Mouse (Mus musculus): ENCODE results near the gene Zbtb3. TPM values are rescaled to one million over a fixed set of nuclear protein-coding genes. Genes with fewer than 3 reads are reported as not detected.

Zbtb3 gene
- polyA plus RNA-seq, 1 experiment from 2014 or later: 3.5 TPM

Other genes starting within 250 kb of the Zbtb3 start
- gene Slc22a8, start 211.3 kb upstream of the Zbtb3 start, polyA plus RNA-seq (2015; fragmentation: Nextera tagmentation; extraction: Ambion mirVana): 0.04 and 0.11 TPM in 2 replicates
- gene Slc22a6, start 184.5 kb upstream of the Zbtb3 start, polyA plus RNA-seq (2015; fragmentation: Nextera tagmentation; extraction: Ambion mirVana): not detected in 2 replicates
- gene Chrm1, start 138.8 kb upstream of the Zbtb3 start, polyA plus RNA-seq (2015; fragmentation: Nextera tagmentation; extraction: Ambion mirVana): 0.09 TPM in 2 replicates
- gene Slc3a2, start 79.2 kb upstream of the Zbtb3 start, polyA plus RNA-seq (2015; fragmentation: Nextera tagmentation; extraction: Ambion mirVana): 66.4 and 68.8 TPM in 2 replicates
- gene Wdr74, start 66.7 kb upstream of the Zbtb3 start, polyA plus RNA-seq (2015; fragmentation: Nextera tagmentation; extraction: Ambion mirVana): 53.5 and 54.9 TPM in 2 replicates
- 0.63 and 0.74 TPM in 2 replicates for gene 1700092M07Rik, start 61.8 kb upstream of the Zbtb3 start, polyA plus RNA-seq (2015; fragmentation: Nextera tagmentation; extraction: Ambion mirVana)
- 91.5 and 91.7 TPM in 2 replicates for gene Stx5a, start 61.1 kb upstream of the Zbtb3 start, polyA plus RNA-seq (2015; fragmentation: Nextera tagmentation; extraction: Ambion mirVana)
- 134 and 145 TPM in 2 replicates for gene Nxf1, start 45.5 kb upstream of the Zbtb3 start, polyA plus RNA-seq (2015; fragmentation: Nextera tagmentation; extraction: Ambion mirVana)
- 138 and 158 TPM in 2 replicates for gene Tmem223, start 31.6 kb upstream of the Zbtb3 start, polyA plus RNA-seq (2015; fragmentation: Nextera tagmentation; extraction: Ambion mirVana)
- 57.1 and 60.9 TPM in 2 replicates for gene Tmem179b, start 28.1 kb upstream of the Zbtb3 start, polyA plus RNA-seq (2015; fragmentation: Nextera tagmentation; extraction: Ambion mirVana)
- 17.4 and 19.3 TPM in 2 replicates for gene Taf6l, start 16.1 kb upstream of the Zbtb3 start, polyA plus RNA-seq (2015; fragmentation: Nextera tagmentation; extraction: Ambion mirVana)
- gene Polr2g, start 4.0 kb upstream of the Zbtb3 start, polyA plus RNA-seq (2015; fragmentation: Nextera tagmentation; extraction: Ambion mirVana): 126 and 128 TPM in 2 replicates
- 35.5 and 37.7 TPM in 2 replicates for gene Ttc9c, start 16.8 kb downstream of the Zbtb3 start, polyA plus RNA-seq (2015; fragmentation: Nextera tagmentation; extraction: Ambion mirVana)
- 3.2 and 3.3 TPM in 2 replicates for gene Hnrnpul2, start 17.5 kb downstream of the Zbtb3 start, polyA plus RNA-seq (2015; fragmentation: Nextera tagmentation; extraction: Ambion mirVana)
- not detected in 2 replicates for gene AC129217.1, start 27.2 kb downstream of the Zbtb3 start, polyA plus RNA-seq (2015; fragmentation: Nextera tagmentation; extraction: Ambion mirVana)
- gene Bscl2, start 34.9 kb downstream of the Zbtb3 start, polyA plus RNA-seq (2015; fragmentation: Nextera tagmentation; extraction: Ambion mirVana): 43.9 and 44.3 TPM in 2 replicates
- gene Gng3, start 36.6 kb downstream of the Zbtb3 start, polyA plus RNA-seq (2015; fragmentation: Nextera tagmentation; extraction: Ambion mirVana): 1.2 and 1.4 TPM in 2 replicates
- 1.9 and 2.8 TPM in 2 replicates for gene Lrrn4cl, start 48.2 kb downstream of the Zbtb3 start, polyA plus RNA-seq (2015; fragmentation: Nextera tagmentation; extraction: Ambion mirVana)
- 130 and 133 TPM in 2 replicates for gene Ubxn1, start 68.9 kb downstream of the Zbtb3 start, polyA plus RNA-seq (2015; fragmentation: Nextera tagmentation; extraction: Ambion mirVana)
- gene Uqcc3, start 78.4 kb downstream of the Zbtb3 start, polyA plus RNA-seq (2015; fragmentation: Nextera tagmentation; extraction: Ambion mirVana): 62.7 and 64.0 TPM in 2 replicates
- 25.2 and 42.5 TPM in 2 replicates for gene Lbhd1, start 81.2 kb downstream of the Zbtb3 start, polyA plus RNA-seq (2015; fragmentation: Nextera tagmentation; extraction: Ambion mirVana)
- not detected in 2 replicates for gene Gm49403, start 81.4 kb downstream of the Zbtb3 start, polyA plus RNA-seq (2015; fragmentation: Nextera tagmentation; extraction: Ambion mirVana)
- gene 1810009A15Rik, start 86.3 kb downstream of the Zbtb3 start, polyA plus RNA-seq (2015; fragmentation: Nextera tagmentation; extraction: Ambion mirVana): 39.7 and 54.5 TPM in 2 replicates
- not detected in 2 replicates for gene Gm49416, start 86.4 kb downstream of the Zbtb3 start, polyA plus RNA-seq (2015; fragmentation: Nextera tagmentation; extraction: Ambion mirVana)
- 24.8 and 27.6 TPM in 2 replicates for gene Ints5, start 90.5 kb downstream of the Zbtb3 start, polyA plus RNA-seq (2015; fragmentation: Nextera tagmentation; extraction: Ambion mirVana)
- 56.7 and 62.6 TPM in 2 replicates for gene Ganab, start 95.5 kb downstream of the Zbtb3 start, polyA plus RNA-seq (2015; fragmentation: Nextera tagmentation; extraction: Ambion mirVana)
- gene B3gat3, start 117.8 kb downstream of the Zbtb3 start, polyA plus RNA-seq (2015; fragmentation: Nextera tagmentation; extraction: Ambion mirVana): 32.7 and 38.0 TPM in 2 replicates
- 2.2 and 2.4 TPM in 2 replicates for gene Rom1, start 126.8 kb downstream of the Zbtb3 start, polyA plus RNA-seq (2015; fragmentation: Nextera tagmentation; extraction: Ambion mirVana)
- gene Eml3, start 127.0 kb downstream of the Zbtb3 start, polyA plus RNA-seq (2015; fragmentation: Nextera tagmentation; extraction: Ambion mirVana): 16.0 and 17.2 TPM in 2 replicates
- gene Mta2, start 139.3 kb downstream of the Zbtb3 start, polyA plus RNA-seq (2015; fragmentation: Nextera tagmentation; extraction: Ambion mirVana): 92.1 and 96.0 TPM in 2 replicates
- gene Tut1, start 151.3 kb downstream of the Zbtb3 start, polyA plus RNA-seq (2015; fragmentation: Nextera tagmentation; extraction: Ambion mirVana): 17.5 and 18.4 TPM in 2 replicates
- gene Eef1g, start 164.5 kb downstream of the Zbtb3 start, polyA plus RNA-seq (2015; fragmentation: Nextera tagmentation; extraction: Ambion mirVana): 239 and 240 TPM in 2 replicates
- gene Ahnak, start 186.7 kb downstream of the Zbtb3 start, polyA plus RNA-seq (2015; fragmentation: Nextera tagmentation; extraction: Ambion mirVana): 28.7 and 36.5 TPM in 2 replicates